Comparison of ENCODE assay signal across 8 mouse cellular contexts in genomic region chr17:11975062-11975607, GRCm38 (mm10).
A peak's percentile ranks its signal among the peaks of the same experiment; 100 is the strongest.
DNase-seq lines count a peak whose midpoint lies in the region; ATAC-seq and TF ChIP-seq lines count a peak whose summit lies in the region.

No protein-coding gene starts in this region.

- H3K4me3 ChIP-seq in G1E (ENCODE audit: low read depth, low read length) = no peak overlapping the region
- no peak overlapping the region for H3K4me3 ChIP-seq in hindbrain, embryonic 11.5 days (ENCODE audit: low read depth, low read length)
- H3K4me3 ChIP-seq in neural tube, embryonic 14.5 days (ENCODE audit: low read depth, low read length) = no peak overlapping the region

- H3K27me3 ChIP-seq in G1E (ENCODE audit: insufficient read depth, low read length) = peaks cover 35% of the 10 kb centered on the region
- H3K27me3 ChIP-seq in hindbrain, embryonic 11.5 days (ENCODE audit: control insufficient read depth, insufficient read depth, low read length) = no peaks in the 10 kb centered on the region
- no peaks in the 10 kb centered on the region for H3K27me3 ChIP-seq in neural tube, embryonic 14.5 days (ENCODE audit: control insufficient read depth, insufficient read depth, low read length)

- no peaks in the 10 kb centered on the region for H3K9me3 ChIP-seq in G1E (replicated peaks)
- no peaks in the 10 kb centered on the region for H3K9me3 ChIP-seq in hindbrain, embryonic 11.5 days (ENCODE audit: control insufficient read depth, low read length)
- no peaks in the 10 kb centered on the region for H3K9me3 ChIP-seq in neural tube, embryonic 14.5 days (ENCODE audit: control insufficient read depth, low read length)

- peak; percentile 14 for DNase-seq in gastrocnemius, postnatal 14 days
- DNase-seq in gastrocnemius, adult 8-10 months (ENCODE audit: low spot score in 2 of 2) = no peak
- no peak for DNase-seq in G1E (ENCODE audit: low spot score)
- peak; percentile 74 to 82 for DNase-seq in cerebellum, postnatal 25 days
- peak; percentile 64 for DNase-seq in hindbrain, embryonic 11.5 days (ENCODE audit: low spot score)
- peak; percentile 68 to 73 for DNase-seq in left cerebral cortex, adult 18-20 months (ENCODE audit: low spot score in 2 of 2)
- no peak for DNase-seq in B cell, adult 2 months

- no peak overlapping the region for H3K4me2 ChIP-seq in hindbrain, embryonic 11.5 days (replicated peaks; ENCODE audit: low read depth, low read length)
- no peak overlapping the region for H3K4me2 ChIP-seq in neural tube, embryonic 14.5 days (ENCODE audit: low read depth, low read length)

- H3K27ac ChIP-seq in hindbrain, embryonic 11.5 days (ENCODE audit: low read depth, low read length) = no peak overlapping the region
- H3K27ac ChIP-seq in neural tube, embryonic 14.5 days (ENCODE audit: low read depth, low read length) = no peak overlapping the region

- no peaks in the 10 kb centered on the region for H3K36me3 ChIP-seq in G1E (replicated peaks)
- H3K36me3 ChIP-seq in hindbrain, embryonic 11.5 days (ENCODE audit: control insufficient read depth, insufficient read depth, low read length) = no peaks in the 10 kb centered on the region
- H3K36me3 ChIP-seq in neural tube, embryonic 14.5 days (ENCODE audit: control insufficient read depth, insufficient read depth, low read length) = no peaks in the 10 kb centered on the region

- intact Hi-C loops in gastrocnemius, postnatal 14 days (cut with DNase I; ENCODE audit: low total_unique reads) = no loop called here

- no peak overlapping the region for H3K9ac ChIP-seq in hindbrain, embryonic 11.5 days (ENCODE audit: low read depth, low read length)
- no peak overlapping the region for H3K9ac ChIP-seq in neural tube, embryonic 14.5 days (replicated peaks; ENCODE audit: low read depth, low read length)

- peaks cover under 1% of the 10 kb centered on the region; the same call in 1 of the 2 replicates for H3K4me1 ChIP-seq in G1E (ENCODE audit: insufficient read depth, low read depth, low read length)
- H3K4me1 ChIP-seq in hindbrain, embryonic 11.5 days (replicated peaks; ENCODE audit: control insufficient read depth, insufficient read depth, low read length) = no peaks in the 10 kb centered on the region
- peaks cover 9% of the 10 kb centered on the region; the same call in 1 of the 2 replicates for H3K4me1 ChIP-seq in neural tube, embryonic 14.5 days (ENCODE audit: control insufficient read depth, insufficient read depth, low read length)

- TF ChIP-seq CTCF in G1E (IDR thresholded peaks at IDR 0.05; ENCODE audit: low read depth, low read length) = 0 out of 2 replicates have a peak, but pooled peaks have one; percentile 25

- WGBS in hindbrain, embryonic 11.5 days = 37% methylated on average over 7 of the region's 7 CpGs
- 44% methylated on average over 7 of the region's 7 CpGs for WGBS in neural tube, embryonic 14.5 days

- ATAC-seq in G1E (ENCODE audit: extremely low read depth, insufficient number of reproducible peaks, low FRiP score, poor library complexity, severe bottlenecking) = no peak
- ATAC-seq in hindbrain, embryonic 11.5 days (ENCODE audit: low FRiP score) = no peak; the same call in 1 of the 2 replicates
- ATAC-seq in neural tube, embryonic 14.5 days (ENCODE audit: low read depth) = peak; percentile 22; the same call in 1 of the 2 replicates

Comparison
In these comparisons a context has a peak if more than half of its experiments do, and no peak if none do; other contexts are left out.
1. DNase-seq: peak in gastrocnemius, postnatal 14 days (single experiment), cerebellum, postnatal 25 days (2 of 2), hindbrain, embryonic 11.5 days (single experiment) and left cerebral cortex, adult 18-20 months (2 of 2); none in gastrocnemius, adult 8-10 months (0 of 2), G1E (single experiment) and B cell, adult 2 months (0 of 2).